Mouse (Mus musculus) ES-Bruce4 (cell line): ENCODE results near the gene Med23.
A peak's percentile ranks its signal among the peaks of the same experiment; 100 is the strongest.

Experiments
- CTCF ChIP-seq: IDR thresholded peaks from one replicate; pipeline ENCODE4 v1.8.1; 2011; ENCODE audit warnings: low read depth, low read length
- EP300 ChIP-seq: IDR thresholded peaks from 2 replicates; pipeline ENCODE4 v1.6.1; 2011; ENCODE audit warnings: low read depth, low read length; ENCODE audit not compliant: insufficient read depth
- POLR2A ChIP-seq: IDR thresholded peaks from one replicate; pipeline ENCODE4 v1.8.1; 2011; ENCODE audit warnings: low read length; ENCODE audit not compliant: insufficient read depth

GRCm38 (mm10) chr10:24895927-24896326, 26.1 kb downstream of the Med23 start:
- TF ChIP-seq CTCF: peak; percentile 40
- TF ChIP-seq POLR2A: no peak
- TF ChIP-seq EP300: no peak
